Mouse (Mus musculus) kidney, adult 2 months (tissue): ENCODE data around the gene Dalrd3.

Experiments used
- CTCF ChIP-seq: fragments of 200-500 bp; conservative IDR thresholded peaks from 2 replicates; pipeline ENCODE4 v1.5.1; 2011; ENCODE audit warnings: low read depth, mild to moderate bottlenecking, control low read depth, low read length, moderate library complexity, mixed read lengths; ENCODE audit not compliant: insufficient read depth, insufficient read length
- POLR2A ChIP-seq: fragments of 200-500 bp; IDR thresholded peaks from one replicate; pipeline ENCODE4 v1.6.1; 2011; ENCODE audit warnings: low read depth, low read length, control low read depth

GRCm38 (mm10) chr9:108540846-108541245 is 28.8 kb upstream of the Dalrd3 start:
- TF ChIP-seq POLR2A (no peak), CTCF (no peak)
